Mouse (Mus musculus): ENCODE measurements around the gene Supt6. TPM values are rescaled to one million over a fixed set of nuclear protein-coding genes. Genes with fewer than 3 reads are reported as not detected.
"Not testable (repeated sequence)": the region's sequence is repeated elsewhere in the genome, so short reads cannot be mapped to it uniquely, and the experiment has no call there.

Gene Supt6
- total RNA-seq, 2 experiments from 2014 or later = 27.2 to 28.7 TPM

DNA sequence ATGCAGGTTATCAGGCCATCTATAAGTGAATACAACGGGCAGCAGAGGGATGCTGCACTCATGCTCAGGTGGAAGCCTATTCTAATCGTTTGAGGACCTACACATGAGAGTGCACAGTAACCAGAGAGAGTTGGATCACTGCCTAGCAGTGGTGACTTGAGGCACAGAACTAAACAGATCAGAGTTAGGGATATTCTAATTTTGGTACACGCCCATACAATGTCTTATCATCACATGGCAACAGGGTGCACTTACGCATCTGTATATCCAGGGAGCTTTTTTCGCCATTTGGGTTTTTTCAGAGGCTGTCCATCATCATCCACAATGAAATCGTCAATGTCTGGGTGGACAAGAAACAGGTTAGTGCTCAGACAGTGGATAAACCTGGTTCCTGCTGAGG, 14.3 kb downstream of the Supt6 start:
- no peak for ATAC-seq (ENCODE audit: poor library complexity, severe bottlenecking)

DNA sequence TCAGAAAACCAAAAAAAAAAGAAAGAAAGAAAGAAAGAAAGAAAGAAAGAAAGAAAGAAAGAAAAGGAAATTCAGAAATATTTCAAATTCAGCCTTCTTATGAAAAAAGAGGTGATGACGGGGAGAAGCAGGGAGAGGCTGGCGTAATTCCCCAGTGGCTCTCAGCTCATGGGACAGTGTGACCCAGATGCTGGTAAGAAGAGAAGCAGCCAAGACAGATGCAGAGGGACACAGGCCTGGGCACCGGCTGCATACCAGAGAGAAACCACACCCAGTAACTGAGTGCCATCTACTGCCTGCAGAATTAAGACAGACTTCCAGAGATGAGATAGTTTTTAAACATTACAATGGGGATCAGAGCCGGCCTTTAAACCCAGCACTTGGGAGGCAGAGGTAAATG, 22.2 kb downstream of the Supt6 start:
- no peak for ATAC-seq (ENCODE audit: poor library complexity, severe bottlenecking)

DNA sequence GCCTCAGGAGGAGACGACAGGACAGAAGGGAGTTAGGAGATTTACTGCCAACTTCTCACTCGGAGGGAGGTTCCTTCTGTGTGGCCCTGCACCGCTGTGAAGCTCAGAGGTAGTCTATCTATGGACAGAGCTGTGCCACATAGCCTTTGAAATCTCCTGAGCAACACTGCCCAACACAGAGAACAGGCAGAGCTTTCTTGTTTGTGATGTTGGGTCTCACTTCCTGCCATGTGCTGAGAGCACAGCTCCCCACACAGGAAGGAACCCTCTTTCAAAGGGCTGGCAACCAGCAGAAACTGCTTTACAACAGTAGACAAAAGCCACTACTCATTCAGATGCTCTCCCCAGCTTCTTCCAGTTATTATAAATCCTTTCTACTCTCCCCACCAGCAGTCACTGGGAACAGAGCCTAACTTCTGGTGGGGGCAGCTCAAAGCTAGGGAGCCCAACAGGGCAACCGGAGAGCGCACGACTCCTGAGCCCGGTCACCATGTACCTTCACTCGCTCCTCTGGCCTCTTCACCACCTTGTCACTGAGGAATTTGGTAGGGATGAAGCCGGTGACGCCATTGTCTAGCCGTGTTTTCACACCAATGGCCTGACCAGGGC, 30.0 kb downstream of the Supt6 start:
- no peak for ATAC-seq (ENCODE audit: poor library complexity, severe bottlenecking)

DNA sequence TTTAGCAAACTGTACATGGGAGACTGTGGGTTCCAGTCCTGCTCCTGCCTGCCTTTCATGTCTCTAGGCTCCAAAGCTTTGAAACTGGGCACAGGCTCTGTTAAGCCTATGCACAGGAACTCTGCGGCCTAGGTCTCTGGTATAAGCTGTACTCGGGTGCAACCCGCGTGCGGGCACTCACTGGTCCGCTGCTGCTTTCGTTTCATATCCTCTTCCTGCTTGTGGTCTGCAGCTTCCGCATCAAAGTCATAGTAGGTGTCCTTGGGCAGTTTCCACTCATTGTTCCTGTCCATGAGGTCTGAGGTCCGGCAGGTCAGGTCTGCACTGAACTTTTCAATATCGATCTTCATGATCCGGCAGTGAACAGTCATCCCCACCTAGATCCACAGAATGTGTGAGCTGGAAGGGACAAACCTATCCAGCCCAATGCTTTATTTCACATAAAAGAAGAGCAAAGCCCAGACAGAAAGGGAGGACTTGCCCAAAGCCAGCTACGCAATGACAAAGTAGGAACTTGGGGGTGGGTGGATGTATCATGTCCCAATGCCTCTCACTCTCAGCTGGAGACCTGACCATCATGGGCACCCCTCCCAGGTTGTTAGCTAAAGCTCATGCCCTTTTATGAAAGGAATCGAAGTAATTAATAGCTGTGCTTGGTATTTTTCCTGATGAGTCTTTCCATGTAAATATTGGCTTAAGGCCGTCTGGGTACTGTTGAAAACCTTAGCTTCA, 32.5 kb downstream of the Supt6 start:
- peak; percentile 99 for ATAC-seq (ENCODE audit: poor library complexity, severe bottlenecking)

DNA sequence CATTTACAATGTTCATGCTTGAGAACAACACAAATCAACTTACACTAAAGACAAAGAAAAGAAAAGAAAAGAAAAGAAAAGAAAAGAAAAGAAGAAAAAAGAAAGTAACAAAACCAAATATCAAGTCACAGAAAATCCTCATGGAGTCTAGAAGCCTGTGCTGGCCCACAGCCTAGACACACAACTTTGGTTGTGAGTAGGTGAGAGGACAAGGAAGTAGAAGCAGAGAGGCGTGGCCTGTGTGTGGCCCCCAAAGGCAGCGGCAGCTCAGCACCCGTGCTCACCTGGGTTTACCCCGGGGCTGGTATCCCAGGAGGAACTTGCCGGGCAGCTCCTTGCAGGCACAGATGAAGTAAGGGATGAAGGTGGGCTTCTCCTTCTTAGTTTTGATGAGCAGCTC, 34.3 kb downstream of the Supt6 start:
- ATAC-seq (ENCODE audit: poor library complexity, severe bottlenecking) = no peak

DNA sequence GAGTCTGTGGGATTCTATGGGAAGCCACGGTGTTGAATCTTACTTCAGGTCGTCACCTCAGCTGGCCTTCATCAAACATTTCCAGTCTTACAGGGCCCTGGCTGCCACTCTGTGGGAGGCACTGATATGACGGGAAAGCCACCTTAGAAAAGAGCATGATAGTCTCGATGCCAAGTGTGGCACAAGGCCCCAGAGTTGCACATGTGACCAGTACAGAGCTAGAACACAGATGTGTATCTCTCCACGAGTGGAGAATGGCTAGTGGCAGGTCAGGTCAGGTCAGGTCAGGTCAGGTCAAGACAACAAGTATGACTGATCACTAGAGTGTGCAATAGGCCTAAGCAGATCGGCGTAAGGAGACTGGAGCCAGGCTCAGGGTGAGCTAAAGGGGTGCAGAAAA, 35.2 kb downstream of the Supt6 start:
- ATAC-seq (ENCODE audit: poor library complexity, severe bottlenecking) = no peak

DNA sequence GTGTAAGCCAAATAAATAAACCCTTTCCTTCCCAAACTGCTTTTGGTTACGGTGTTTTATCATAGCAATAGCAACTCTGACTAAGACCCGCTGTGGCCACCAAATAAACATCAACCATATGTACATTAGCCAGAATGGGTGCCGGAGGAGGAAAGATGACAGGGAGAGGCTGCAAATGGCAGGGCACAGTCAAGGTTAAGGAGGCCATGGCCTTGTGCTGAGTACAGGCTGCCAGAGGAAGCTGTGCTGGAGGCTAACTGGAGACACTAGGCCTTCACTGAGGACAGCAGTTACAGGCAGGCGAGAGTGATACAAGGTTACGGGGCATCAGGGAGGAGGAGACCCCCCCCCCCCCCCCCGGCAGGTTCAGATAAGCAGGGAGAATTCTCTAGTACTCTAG, 35.9 kb downstream of the Supt6 start:
- ATAC-seq (ENCODE audit: poor library complexity, severe bottlenecking) = no peak

DNA sequence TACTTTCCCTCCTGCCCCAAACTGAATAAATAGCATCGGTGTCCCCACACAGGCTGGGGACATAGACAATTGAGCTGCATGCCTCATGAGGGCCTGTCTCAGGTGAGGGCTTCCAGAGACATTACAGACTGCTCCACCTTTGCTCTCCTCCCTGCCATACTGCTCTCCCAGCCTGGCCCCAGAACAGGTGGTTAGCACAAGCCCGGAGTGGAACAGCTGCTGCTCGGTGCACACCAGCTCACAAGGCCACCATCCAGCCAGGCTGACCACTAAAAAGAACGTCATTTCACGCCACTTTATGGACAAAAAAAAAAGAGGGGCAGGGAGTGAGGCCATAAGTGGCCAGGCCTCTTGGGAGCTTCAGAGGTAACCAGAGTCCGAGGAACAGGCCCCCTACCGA, 38.6 kb downstream of the Supt6 start:
- no peak for ATAC-seq (ENCODE audit: poor library complexity, severe bottlenecking)

DNA sequence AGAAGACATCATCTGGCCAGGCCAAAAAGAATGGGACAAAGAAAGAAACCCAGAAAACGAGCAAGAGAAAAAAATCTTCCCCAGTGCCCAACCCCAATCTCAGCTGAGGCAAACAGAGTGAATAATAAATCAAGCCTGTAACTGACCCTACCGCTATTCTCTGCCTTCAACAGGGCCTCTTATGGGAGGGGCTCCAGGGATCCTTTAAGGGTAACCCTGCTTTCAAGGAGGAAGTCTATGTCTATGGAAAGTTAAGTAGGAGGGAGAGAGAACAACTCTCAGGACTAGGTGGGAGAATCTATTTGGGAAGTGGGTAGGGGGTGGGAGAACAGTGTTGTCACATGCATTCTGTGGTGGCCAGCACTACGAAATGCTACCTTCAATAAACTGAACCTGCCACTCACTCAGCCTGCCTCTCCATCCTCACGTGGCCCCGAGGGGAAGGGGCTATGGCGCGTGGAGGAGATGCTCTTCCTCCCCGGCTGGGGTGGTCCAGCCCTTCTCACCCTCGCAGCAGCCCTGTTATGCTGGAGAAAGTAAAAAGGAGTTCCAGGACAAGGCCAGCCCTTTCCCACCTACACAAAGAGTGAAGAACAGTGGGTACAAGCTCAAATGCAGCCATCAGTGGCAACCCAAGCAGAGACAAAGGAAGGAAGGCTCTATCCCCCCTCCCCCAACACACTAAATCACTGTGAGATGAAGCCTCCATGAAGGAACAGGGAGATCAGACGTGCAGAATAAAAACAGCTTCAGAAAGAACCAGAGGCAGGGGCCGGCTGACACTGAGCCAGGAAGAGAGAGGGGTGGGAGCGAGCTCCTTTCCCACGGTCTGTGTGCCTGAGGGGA, 40.2 kb downstream of the Supt6 start:
- no peak for ATAC-seq (ENCODE audit: poor library complexity, severe bottlenecking)

DNA sequence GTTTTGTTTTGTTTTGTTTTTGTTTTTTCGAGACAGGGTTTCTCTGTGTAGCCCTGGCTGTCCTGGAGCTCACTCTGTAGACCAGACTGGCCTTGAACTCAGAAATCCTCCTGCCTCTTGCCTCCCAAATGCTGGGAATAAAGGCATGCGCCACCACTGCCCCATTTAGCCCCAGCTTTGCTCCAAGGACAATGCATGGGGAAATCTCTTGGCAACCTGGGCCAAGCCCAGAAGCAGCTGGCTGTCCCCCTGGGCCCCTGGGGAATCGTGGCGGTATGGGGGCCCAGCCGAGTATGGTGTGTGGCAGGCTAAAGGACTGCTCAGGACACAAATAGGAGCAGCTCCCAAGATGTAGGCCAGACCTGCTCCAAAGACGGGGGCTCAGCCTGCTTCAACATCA, 41.5 kb downstream of the Supt6 start:
- no peak for ATAC-seq (ENCODE audit: poor library complexity, severe bottlenecking)

DNA sequence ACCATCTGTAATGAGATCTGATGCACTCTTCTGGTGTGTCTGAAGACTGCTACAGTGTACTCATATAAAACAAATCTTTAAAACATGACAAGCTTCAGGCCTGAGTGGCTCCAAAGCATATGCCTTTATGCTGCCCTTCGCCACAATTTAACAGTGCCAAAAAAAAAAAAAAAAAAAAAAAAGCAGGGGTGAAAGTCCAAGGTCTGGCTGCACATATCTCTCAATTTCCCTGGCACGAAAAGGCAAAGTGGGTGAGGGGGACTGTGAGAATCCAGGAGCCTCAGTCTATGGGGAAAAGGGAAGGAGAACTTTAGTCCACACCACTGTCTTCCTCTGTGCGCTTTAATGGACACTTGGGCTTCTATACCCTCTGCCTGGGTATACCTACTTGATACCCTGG, 43.4 kb downstream of the Supt6 start:
- ATAC-seq (ENCODE audit: poor library complexity, severe bottlenecking) = no peak

DNA sequence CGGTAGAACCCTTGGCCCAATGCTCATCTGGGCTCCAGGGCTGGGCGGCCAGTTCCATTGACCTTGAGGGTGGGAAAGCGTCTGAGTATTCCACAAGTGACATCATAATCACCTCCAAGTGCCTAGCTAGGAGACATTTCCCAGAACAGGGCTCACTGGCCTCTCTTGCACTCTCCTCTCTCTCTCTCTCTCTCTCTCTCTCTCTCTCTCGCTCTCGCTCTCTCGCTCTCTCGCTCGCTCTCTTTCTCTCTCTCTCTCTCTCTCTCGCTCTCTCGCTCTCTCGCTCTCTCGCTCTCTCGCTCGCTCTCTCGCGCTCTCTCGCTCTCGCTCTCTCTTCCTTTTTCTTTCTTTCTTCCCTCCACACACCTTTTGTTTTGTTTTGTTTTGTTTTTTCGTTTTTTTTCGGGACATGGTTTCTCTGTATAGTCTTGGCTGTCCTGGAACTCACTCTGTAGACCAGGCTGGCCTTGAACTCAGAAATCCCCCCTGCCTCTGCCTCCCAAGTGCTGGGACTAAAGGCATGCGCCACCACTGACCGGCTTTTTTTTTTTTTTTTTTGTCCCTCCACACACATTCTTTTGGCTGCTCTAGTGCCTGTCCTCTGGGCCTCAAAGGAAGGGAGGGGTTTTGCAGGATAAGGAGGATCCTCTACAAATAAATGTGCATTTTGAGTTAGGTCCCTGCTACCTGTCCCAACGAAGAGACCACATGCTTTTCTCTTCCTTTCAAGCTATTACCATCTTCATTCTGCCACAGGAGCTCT, 50.5 kb downstream of the Supt6 start:
- ATAC-seq (ENCODE audit: poor library complexity, severe bottlenecking) = no peak

DNA sequence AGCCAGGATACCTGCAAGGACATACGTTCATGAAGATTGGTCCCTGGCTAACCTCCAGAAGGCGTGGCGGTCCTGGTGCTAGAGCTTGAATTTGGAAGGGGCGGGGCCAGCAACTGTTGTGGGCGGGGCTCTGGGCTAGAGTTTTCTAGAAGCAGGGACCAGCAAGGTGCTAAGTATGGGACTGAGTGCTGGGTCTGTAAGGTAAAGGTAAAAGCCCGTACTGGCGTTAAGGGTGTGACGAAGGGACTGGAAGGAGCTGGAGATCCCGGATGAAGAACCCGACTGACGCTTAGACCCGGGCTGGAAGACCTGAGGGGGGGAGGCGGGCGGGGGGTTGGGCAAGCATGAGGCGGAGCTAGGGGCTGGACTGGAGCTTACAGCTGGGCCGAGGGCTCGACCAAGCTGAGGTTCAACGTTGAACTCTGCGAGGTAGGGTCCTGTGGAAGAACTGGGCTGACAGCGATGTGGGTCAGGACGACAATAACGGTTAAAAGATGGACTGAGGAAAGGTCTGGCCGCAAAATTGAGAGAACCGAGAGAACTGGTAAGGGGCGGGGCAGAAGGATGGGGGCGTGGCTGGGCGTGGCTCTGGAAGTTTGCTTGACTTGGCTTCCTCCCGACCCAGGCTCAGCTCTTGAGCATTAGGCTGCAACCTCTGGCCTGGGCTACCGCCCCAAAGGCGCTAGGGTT, 51.2 kb downstream of the Supt6 start:
- ATAC-seq (ENCODE audit: poor library complexity, severe bottlenecking) = peak; percentile 97

DNA sequence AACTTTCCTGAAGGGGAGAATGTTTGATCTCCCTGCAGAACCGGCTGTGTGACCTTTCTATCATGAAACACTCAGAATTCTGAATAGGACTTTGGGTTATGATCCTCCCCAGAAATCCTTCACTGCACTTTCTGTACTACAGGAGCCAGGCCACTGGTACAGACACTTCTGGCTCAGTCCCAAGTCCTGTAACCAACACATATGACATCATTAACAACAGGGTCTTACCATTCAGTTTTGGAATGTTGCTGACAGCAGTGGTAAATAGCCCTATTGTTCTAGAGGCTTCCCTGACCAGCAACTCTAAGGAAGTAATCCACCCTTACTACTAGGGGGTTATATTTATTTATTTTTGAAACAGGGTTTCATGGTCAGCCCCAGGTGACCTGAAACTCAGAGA, 52.7 kb downstream of the Supt6 start, which contains the start of gene Proca1:
TSS of gene Proca1 (plus strand) at position 280 of the 400 bp plus-strand sequence.
- ATAC-seq (ENCODE audit: poor library complexity, severe bottlenecking) = no peak

DNA sequence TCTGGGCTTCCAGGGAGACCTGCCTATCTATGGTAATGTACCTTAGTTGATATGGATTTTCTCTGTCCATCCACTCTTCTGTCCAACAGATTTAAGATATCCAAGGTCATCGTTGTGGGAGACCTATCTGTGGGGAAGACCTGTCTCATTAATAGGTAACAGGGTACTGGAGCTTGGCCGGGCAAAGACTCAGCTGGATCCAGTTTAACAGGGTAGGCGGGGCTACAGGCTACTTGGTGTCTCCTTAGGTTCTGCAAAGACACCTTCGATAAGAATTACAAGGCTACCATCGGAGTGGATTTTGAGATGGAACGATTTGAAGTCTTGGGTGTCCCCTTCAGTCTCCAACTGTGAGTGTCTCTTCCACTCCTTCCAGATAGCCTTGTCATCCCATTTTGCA, 55.7 kb downstream of the Supt6 start:
- no peak for ATAC-seq (ENCODE audit: poor library complexity, severe bottlenecking)

DNA sequence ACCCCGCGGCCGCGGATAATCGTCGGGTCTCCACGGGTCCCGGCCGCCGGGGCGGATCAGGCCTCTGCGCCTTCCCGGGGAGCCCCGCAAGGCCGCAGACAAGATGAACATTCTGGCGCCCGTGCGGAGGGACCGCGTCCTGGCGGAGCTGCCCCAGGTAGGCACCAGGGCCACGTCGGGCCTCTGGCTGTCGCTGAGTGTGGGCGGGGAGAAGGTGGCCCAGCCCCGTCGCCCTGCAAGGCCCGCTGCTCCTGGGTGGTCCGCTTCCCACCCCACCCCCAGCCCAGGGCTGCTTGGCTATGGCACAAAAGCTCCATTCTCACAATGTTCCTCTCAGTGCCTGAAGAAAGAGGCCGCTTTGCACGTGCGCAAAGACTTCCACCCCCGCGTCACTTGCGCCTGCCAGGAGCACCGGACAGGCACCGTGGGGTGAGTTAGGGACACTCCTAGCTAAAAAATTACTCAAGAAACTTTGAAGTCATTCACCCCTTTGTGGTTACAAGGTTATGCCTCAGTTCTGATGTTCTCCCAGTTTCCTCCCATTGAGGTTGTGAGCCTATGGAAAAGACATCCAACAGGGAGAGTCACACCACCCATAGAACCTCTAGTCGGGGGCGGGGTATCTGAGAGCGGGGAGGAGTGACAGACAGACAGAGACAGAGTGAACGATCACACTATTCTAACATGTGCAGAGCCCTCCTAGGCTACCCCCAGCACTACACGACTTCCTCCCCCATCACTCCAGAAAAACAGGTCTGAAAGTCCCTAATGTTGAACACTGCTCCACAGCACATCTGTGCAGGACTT, 56.4 kb downstream of the Supt6 start:
- ATAC-seq (ENCODE audit: poor library complexity, severe bottlenecking) = peak; percentile 40; the same call in 1 of the 2 replicates

DNA sequence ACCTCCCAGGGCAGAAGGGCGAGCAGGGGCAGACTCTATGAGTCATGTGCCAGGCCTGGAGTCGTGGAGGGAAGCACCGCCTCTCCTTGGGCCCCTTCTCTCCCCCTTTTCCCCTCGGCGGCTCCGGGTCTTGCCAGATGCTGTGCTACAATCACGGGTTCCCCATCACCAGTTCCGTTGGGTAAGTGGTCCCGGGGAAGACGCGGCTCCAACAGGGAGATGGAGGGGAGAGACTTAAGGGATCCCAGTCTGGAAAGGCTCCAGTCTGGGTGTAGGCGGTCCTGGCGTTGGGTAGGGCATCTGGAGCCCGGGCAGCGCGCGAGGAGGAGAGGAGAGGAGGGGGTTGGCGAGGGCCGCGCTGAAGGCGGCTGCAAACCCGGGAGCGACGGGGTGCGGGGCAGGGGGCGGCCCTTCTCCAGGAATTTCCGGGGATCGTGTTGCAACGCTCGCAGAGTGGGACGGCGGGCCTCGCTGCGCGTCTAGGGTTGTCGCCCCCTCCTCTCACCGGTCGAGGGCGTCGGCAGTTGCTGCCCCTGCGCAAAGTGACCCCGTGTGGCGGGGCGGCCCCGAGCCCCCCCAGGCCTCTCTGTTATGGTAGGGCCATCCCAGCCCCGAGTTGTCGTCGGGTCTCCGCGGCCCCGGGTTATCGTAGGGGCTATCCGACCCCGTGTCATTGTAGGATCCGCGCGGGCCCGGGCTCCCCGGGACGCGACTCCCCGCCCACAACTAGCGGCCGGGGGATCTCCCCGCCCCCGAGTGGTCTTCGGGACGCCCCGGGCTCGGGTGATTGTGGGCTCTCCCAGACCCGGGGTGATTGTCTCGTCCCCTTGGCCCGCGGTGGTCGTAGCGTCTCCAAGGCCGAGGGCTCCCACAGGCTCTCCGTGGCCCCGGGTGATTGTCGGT, 57.2 kb downstream of the Supt6 start, which contains the start of gene Rab34:
TSS of gene Rab34 (plus strand) at position 100 of the 903 bp plus-strand sequence.
- ATAC-seq (ENCODE audit: poor library complexity, severe bottlenecking) = peak; percentile 31; the same call in 1 of the 2 replicates

DNA sequence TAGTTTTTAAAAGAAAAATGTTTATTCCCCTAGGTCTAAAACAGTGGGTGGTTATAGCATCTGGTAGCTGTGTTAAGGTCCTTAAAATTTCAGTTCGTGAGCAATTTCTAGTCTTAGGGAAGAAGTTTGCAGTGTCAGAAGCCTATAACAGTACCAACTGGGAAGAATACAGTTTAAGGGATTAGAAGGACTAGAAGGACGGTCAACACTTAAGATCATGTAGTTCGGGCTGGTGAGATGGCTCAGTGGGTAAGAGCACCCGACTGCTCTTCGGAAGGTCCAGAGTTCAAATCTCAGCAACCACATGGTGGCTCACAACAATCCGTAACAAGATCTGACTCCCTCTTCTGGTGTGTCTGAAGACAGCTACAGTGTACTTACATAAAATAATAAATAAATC, 61.1 kb downstream of the Supt6 start:
- not testable (repeated sequence) for ATAC-seq (ENCODE audit: poor library complexity, severe bottlenecking)
